Mouse (Mus musculus): Measurements from ENCODE around the gene Vmn1r52. TPM values are rescaled to one million over a fixed set of nuclear protein-coding genes. Genes with fewer than 3 reads are reported as not detected.

The Vmn1r52 gene
- total and polyA plus RNA-seq, 3 experiments, result not detected

DNA sequence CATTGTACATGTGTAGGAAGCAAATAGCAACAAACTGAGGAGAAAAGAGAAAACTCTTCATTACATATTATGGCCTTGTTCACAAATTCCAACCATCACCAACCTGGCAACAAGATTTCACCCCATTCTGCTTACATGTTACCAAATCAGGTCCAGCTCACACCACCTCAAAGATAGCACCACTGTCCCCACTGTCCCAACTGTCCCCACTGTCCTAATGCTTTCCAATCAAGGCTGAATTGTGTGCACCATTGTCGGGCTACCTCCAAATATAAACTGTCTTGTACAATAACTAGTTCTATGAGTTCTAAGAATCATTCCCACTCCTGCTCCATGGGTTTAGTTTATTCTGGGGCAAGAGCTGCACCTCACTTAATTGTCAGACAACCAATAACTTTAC lies 49.7 kb downstream of the Vmn1r52 start, which contains the start of gene Vmn1r53:
Gene Vmn1r53 (minus strand): TSS at position 101 of the 400 bp plus-strand sequence.
- no peaks in the 10 kb centered on the region for H3K79me2 ChIP-seq (replicated peaks; ENCODE audit: control insufficient read depth, extremely low read depth, insufficient read depth, poor library complexity, severe bottlenecking)
- peaks cover 40% of the 10 kb centered on the region for H3K27me3 ChIP-seq (replicated peaks)
- H3K36me3 ChIP-seq (replicated peaks in 1 of 2; ENCODE audit: control insufficient read depth in 1 of 2, insufficient read depth in 1 of 2, low read length in 1 of 2), result no peaks in the 10 kb centered on the region
- H3K9ac ChIP-seq (ENCODE audit: insufficient read depth, low read depth), result no peak within 1 kb of the TSS
- no peak within 1 kb of the TSS for H3K4me2 ChIP-seq (ENCODE audit: insufficient read depth, low read depth, poor library complexity, severe bottlenecking)
- H3K4me1 ChIP-seq (ENCODE audit: control insufficient read depth in 1 of 2, insufficient read depth in 2 of 2), result no peaks in the 10 kb centered on the region
- TF ChIP-seq MYC (IDR thresholded peaks at IDR 0.05; ENCODE audit: low read depth, low read length) (no peak), NRF1 (IDR thresholded peaks at IDR 0.05; ENCODE audit: low read depth, low read length) (no peak), MXI1 (IDR thresholded peaks at IDR 0.05; ENCODE audit: low read depth, low read length) (no peak), JUN (IDR thresholded peaks at IDR 0.05; ENCODE audit: insufficient read depth, low read depth, low read length) (no peak), SMC3 (IDR thresholded peaks at IDR 0.05; ENCODE audit: low read depth, low read length) (no peak), ELF1 (IDR thresholded peaks at IDR 0.05; ENCODE audit: low read depth, low read length) (no peak), PAX5 (IDR thresholded peaks at IDR 0.05; ENCODE audit: low read length) (no peak), BHLHE40 (IDR thresholded peaks at IDR 0.05; ENCODE audit: low read depth, low read length) (no peak), USF2 (conservative IDR thresholded peaks at IDR 0.05; ENCODE audit: low read depth, low read length) (no peak), E2F4 (IDR thresholded peaks at IDR 0.05; ENCODE audit: insufficient replicate concordance, low read depth, low read length) (no peak), ZNF384 (IDR thresholded peaks at IDR 0.05; ENCODE audit: low read depth, low read length) (no peak), RCOR1 (conservative IDR thresholded peaks at IDR 0.05; ENCODE audit: low read depth, low read length) (no peak), TBP (conservative IDR thresholded peaks at IDR 0.05; ENCODE audit: low read depth, low read length) (no peak), TCF12 (IDR thresholded peaks at IDR 0.05; ENCODE audit: low read depth, low read length) (no peak), EP300 (IDR thresholded peaks at IDR 0.05; ENCODE audit: low read length) (no peak), HCFC1 (IDR thresholded peaks at IDR 0.05; ENCODE audit: low read depth, low read length) (no peak), CHD2 (IDR thresholded peaks at IDR 0.05; ENCODE audit: low read length) (no peak), MAX (IDR thresholded peaks at IDR 0.05; ENCODE audit: low read length) (no peak), RAD21 (IDR thresholded peaks at IDR 0.05; ENCODE audit: low read depth, low read length) (no peak), ETS1 (conservative IDR thresholded peaks at IDR 0.05; ENCODE audit: low read depth, low read length) (no peak)
- H3K4me3 ChIP-seq (replicated peaks in 1 of 3; ENCODE audit: low read depth in 2 of 3, low read length in 2 of 3, poor library complexity in 1 of 3), result no peak within 1 kb of the TSS
- DNase-seq (ENCODE audit: extremely low read depth), result no peak
- no peak within 1 kb of the TSS for H3K27ac ChIP-seq (ENCODE audit: insufficient read depth, low read depth)
- no peaks in the 10 kb centered on the region for H3K9me3 ChIP-seq (replicated peaks; ENCODE audit: low read length)
- dilution Hi-C loops (cut with MboI; ENCODE audit: extremely low pct_ligation_motif_present, extremely low pct_unique_long_range_greater_than_20kb, low sequenced_read_pairs), result no loop called here
- in situ Hi-C loops (cut with MboI; ENCODE audit: low pct_ligation_motif_present, low pct_unique_long_range_greater_than_20kb, low sequenced_read_pairs), result no loop called here

Other genes with a start within 250 kb of the Vmn1r52 start
- not detected in 2 replicates for gene Vmn1r45, start 234.2 kb upstream of the Vmn1r52 start, total RNA-seq (2012; rRNA removed)
- 0.07 TPM in 1 of 2 replicates, not detected in the other for gene Vmn1r45, start 234.2 kb upstream of the Vmn1r52 start, total RNA-seq (2014; rRNA removed)
- gene Vmn1r45, start 234.2 kb upstream of the Vmn1r52 start, polyA plus RNA-seq (2012; ENCODE audit: insufficient read length, low read depth), result not detected in 2 replicates
- gene Vmn1r46, start 205.5 kb upstream of the Vmn1r52 start, total RNA-seq (2012; rRNA removed), result not detected in 2 replicates
- not detected in 2 replicates for gene Vmn1r46, start 205.5 kb upstream of the Vmn1r52 start, total RNA-seq (2014; rRNA removed)
- not detected in 2 replicates for gene Vmn1r46, start 205.5 kb upstream of the Vmn1r52 start, polyA plus RNA-seq (2012; ENCODE audit: insufficient read length, low read depth)
- gene Vmn1r47, start 158.7 kb upstream of the Vmn1r52 start, total RNA-seq (2012; rRNA removed), result not detected in 2 replicates
- gene Vmn1r47, start 158.7 kb upstream of the Vmn1r52 start, total RNA-seq (2014; rRNA removed), result not detected in 2 replicates
- gene Vmn1r47, start 158.7 kb upstream of the Vmn1r52 start, polyA plus RNA-seq (2012; ENCODE audit: insufficient read length, low read depth), result not detected in 2 replicates
- gene Vmn1r48, start 138.0 kb upstream of the Vmn1r52 start, total RNA-seq (2012; rRNA removed), result not detected in 2 replicates
- gene Vmn1r48, start 138.0 kb upstream of the Vmn1r52 start, total RNA-seq (2014; rRNA removed), result not detected in 2 replicates
- not detected in 2 replicates for gene Vmn1r48, start 138.0 kb upstream of the Vmn1r52 start, polyA plus RNA-seq (2012; ENCODE audit: insufficient read length, low read depth)
- gene Vmn1r49, start 96.3 kb upstream of the Vmn1r52 start, total RNA-seq (2012; rRNA removed), result not detected in 2 replicates
- not detected in 2 replicates for gene Vmn1r49, start 96.3 kb upstream of the Vmn1r52 start, total RNA-seq (2014; rRNA removed)
- gene Vmn1r49, start 96.3 kb upstream of the Vmn1r52 start, polyA plus RNA-seq (2012; ENCODE audit: insufficient read length, low read depth), result not detected in 2 replicates
- not detected in 2 replicates for gene Vmn1r50, start 73.4 kb upstream of the Vmn1r52 start, total RNA-seq (2012; rRNA removed)
- gene Vmn1r50, start 73.4 kb upstream of the Vmn1r52 start, total RNA-seq (2014; rRNA removed), result not detected in 2 replicates
- not detected in 2 replicates for gene Vmn1r50, start 73.4 kb upstream of the Vmn1r52 start, polyA plus RNA-seq (2012; ENCODE audit: insufficient read length, low read depth)
- not detected in 2 replicates for gene Vmn1r51, start 52.2 kb upstream of the Vmn1r52 start, total RNA-seq (2012; rRNA removed)
- gene Vmn1r51, start 52.2 kb upstream of the Vmn1r52 start, total RNA-seq (2014; rRNA removed), result not detected in 2 replicates
- not detected in 2 replicates for gene Vmn1r51, start 52.2 kb upstream of the Vmn1r52 start, polyA plus RNA-seq (2012; ENCODE audit: insufficient read length, low read depth)
- gene V1ra8, start 28.0 kb downstream of the Vmn1r52 start, total RNA-seq (2012; rRNA removed), result not detected in 2 replicates
- not detected in 2 replicates for gene V1ra8, start 28.0 kb downstream of the Vmn1r52 start, total RNA-seq (2014; rRNA removed)
- gene V1ra8, start 28.0 kb downstream of the Vmn1r52 start, polyA plus RNA-seq (2012; ENCODE audit: insufficient read length, low read depth), result not detected in 2 replicates
- gene Vmn1r53, start 49.6 kb downstream of the Vmn1r52 start, total RNA-seq (2012; rRNA removed), result not detected in 2 replicates
- gene Vmn1r53, start 49.6 kb downstream of the Vmn1r52 start, total RNA-seq (2014; rRNA removed), result not detected in 2 replicates
- gene Vmn1r53, start 49.6 kb downstream of the Vmn1r52 start, polyA plus RNA-seq (2012; ENCODE audit: insufficient read length, low read depth), result not detected in 2 replicates
- gene Vmn1r54, start 71.5 kb downstream of the Vmn1r52 start, total RNA-seq (2012; rRNA removed), result not detected in 2 replicates
- not detected in 2 replicates for gene Vmn1r54, start 71.5 kb downstream of the Vmn1r52 start, total RNA-seq (2014; rRNA removed)
- gene Vmn1r54, start 71.5 kb downstream of the Vmn1r52 start, polyA plus RNA-seq (2012; ENCODE audit: insufficient read length, low read depth), result not detected in 2 replicates
- not detected in 2 replicates for gene BC048671, start 126.4 kb downstream of the Vmn1r52 start, total RNA-seq (2012; rRNA removed)
- gene BC048671, start 126.4 kb downstream of the Vmn1r52 start, total RNA-seq (2014; rRNA removed), result not detected in 2 replicates
- not detected in 2 replicates for gene BC048671, start 126.4 kb downstream of the Vmn1r52 start, polyA plus RNA-seq (2012; ENCODE audit: insufficient read length, low read depth)
- 0.08 and 0.13 TPM in 2 replicates for gene Chst13, start 150.4 kb downstream of the Vmn1r52 start, total RNA-seq (2012; rRNA removed)
- not detected in 2 replicates for gene Chst13, start 150.4 kb downstream of the Vmn1r52 start, total RNA-seq (2014; rRNA removed)
- not detected in 2 replicates for gene Chst13, start 150.4 kb downstream of the Vmn1r52 start, polyA plus RNA-seq (2012; ENCODE audit: insufficient read length, low read depth)
- not detected in 2 replicates for gene Uroc1, start 158.5 kb downstream of the Vmn1r52 start, total RNA-seq (2012; rRNA removed)
- not detected in 2 replicates for gene Uroc1, start 158.5 kb downstream of the Vmn1r52 start, total RNA-seq (2014; rRNA removed)
- gene Uroc1, start 158.5 kb downstream of the Vmn1r52 start, polyA plus RNA-seq (2012; ENCODE audit: insufficient read length, low read depth), result not detected in 2 replicates
- 6.9 and 8.3 TPM in 2 replicates for gene Zxdc, start 194.7 kb downstream of the Vmn1r52 start, total RNA-seq (2012; rRNA removed)
- 4.3 and 4.7 TPM in 2 replicates for gene Zxdc, start 194.7 kb downstream of the Vmn1r52 start, total RNA-seq (2014; rRNA removed)
- gene Zxdc, start 194.7 kb downstream of the Vmn1r52 start, polyA plus RNA-seq (2012; ENCODE audit: insufficient read length, low read depth), result 5.2 and 5.4 TPM in 2 replicates

Measured in CH12.LX (cell line).